12 mouse cellular contexts compared by ENCODE assay signal in genomic region chr5:115512375-115512774, GRCm38 (mm10). TPM values are rescaled to one million over a fixed set of nuclear protein-coding genes. Genes with fewer than 3 reads are reported as not detected.
"Had no signal": no experiment of that assay in that cellular context is flagged by ENCODE, and none has a peak within 500 bp of the region (broad histone marks: within the 10 kb centered on the region; RNA-seq: fewer than 3 reads in every experiment).

No protein-coding gene starts in this region.

- DNase-seq: kidney, adult 2 months; kidney, postnatal 36 days; liver, postnatal 0 days; lung, postnatal 14 days; retina, postnatal 1 day; right cerebral cortex, postnatal 4 days; spleen, adult 18-20 months; thymus, postnatal 36 days had no signal

RNA-seq across cellular contexts. Expression of gene Pla2g1b, which starts 46.3 kb away (rescaled TPM):
- total RNA-seq: layer of hippocampus, adult 18-20 months; layer of hippocampus, postnatal 10 days; left cerebral cortex, postnatal 36 days; monocyte, adult 5-6 weeks had no signal
